Mouse (Mus musculus): Measurements from ENCODE around the gene 4930595D18Rik. TPM values are rescaled to one million over a fixed set of nuclear protein-coding genes. Genes with fewer than 3 reads are reported as not detected.

The 4930595D18Rik gene
- polyA plus RNA-seq, 1 experiment, result 5.1 TPM

- peaks cover 14% of the 10 kb centered on the region for H3K4me1 ChIP-seq (ENCODE audit: control insufficient read depth, insufficient read depth, low read length)
- H3K27ac ChIP-seq (ENCODE audit: control insufficient read depth, insufficient read depth, low read depth, low read length), result no peak overlapping the region
- no peak for TF ChIP-seq POLR2A (IDR thresholded peaks at IDR 0.05; ENCODE audit: control insufficient read depth, low read depth, low read length)
- no peak for TF ChIP-seq CTCF (IDR thresholded peaks at IDR 0.05; ENCODE audit: control insufficient read depth, insufficient read depth, insufficient replicate concordance, low read depth, low read length)
- no peaks in the 10 kb centered on the region for H3K27me3 ChIP-seq (ENCODE audit: control insufficient read depth, insufficient read depth, low read length)
- peak overlapping the region; percentile 58 for H3K4me3 ChIP-seq (ENCODE audit: control insufficient read depth, low read depth, low read length)
- H3K36me3 ChIP-seq (ENCODE audit: control insufficient read depth, insufficient read depth, low read length), result no peaks in the 10 kb centered on the region
Observed at GRCm38 (mm10) chr12:111166681-111167289, 17.5 kb downstream of the 4930595D18Rik start.

GRCm38 (mm10) chr12:111165831-111166591 is 18.3 kb downstream of the 4930595D18Rik start, which contains the start of gene Traf3:
Traf3 (plus strand) TSS chr12:111166370.
- Histone ChIP-seq H3K36me3 (ENCODE audit: control insufficient read depth, insufficient read depth, low read length) (no peaks in the 10 kb centered on the region), H3K4me1 (ENCODE audit: control insufficient read depth, insufficient read depth, low read length) (peaks cover 14% of the 10 kb centered on the region), H3K4me3 (ENCODE audit: control insufficient read depth, low read depth, low read length) (peak within 1 kb of the TSS; percentile 76), H3K27me3 (ENCODE audit: control insufficient read depth, insufficient read depth, low read length) (no peaks in the 10 kb centered on the region), H3K27ac (ENCODE audit: control insufficient read depth, insufficient read depth, low read depth, low read length) (no peak within 1 kb of the TSS)
- TF ChIP-seq CTCF (IDR thresholded peaks at IDR 0.05; ENCODE audit: control insufficient read depth, insufficient read depth, insufficient replicate concordance, low read depth, low read length) (no peak), POLR2A (IDR thresholded peaks at IDR 0.05; ENCODE audit: control insufficient read depth, low read depth, low read length) (no peak)

- Histone ChIP-seq H3K4me1 (ENCODE audit: control insufficient read depth, insufficient read depth, low read length) (peaks cover 14% of the 10 kb centered on the region), H3K27me3 (ENCODE audit: control insufficient read depth, insufficient read depth, low read length) (no peaks in the 10 kb centered on the region), H3K27ac (ENCODE audit: control insufficient read depth, insufficient read depth, low read depth, low read length) (no peak overlapping the region), H3K36me3 (ENCODE audit: control insufficient read depth, insufficient read depth, low read length) (no peaks in the 10 kb centered on the region), H3K4me3 (ENCODE audit: control insufficient read depth, low read depth, low read length) (peak overlapping the region; percentile 76; the same call in 1 of the 2 replicates)
- TF ChIP-seq POLR2A (IDR thresholded peaks at IDR 0.05; ENCODE audit: control insufficient read depth, low read depth, low read length) (no peak), CTCF (IDR thresholded peaks at IDR 0.05; ENCODE audit: control insufficient read depth, insufficient read depth, insufficient replicate concordance, low read depth, low read length) (no peak)
Observed at GRCm38 (mm10) chr12:111165146-111165812, 19.0 kb downstream of the 4930595D18Rik start.

- peaks cover 14% of the 10 kb centered on the region for H3K4me1 ChIP-seq (ENCODE audit: control insufficient read depth, insufficient read depth, low read length)
Observed at GRCm38 (mm10) chr12:111164310-111164751, 20.0 kb downstream of the 4930595D18Rik start.

GRCm38 (mm10) chr12:111162312-111163061 is 21.8 kb downstream of the 4930595D18Rik start:
- H3K36me3 ChIP-seq (ENCODE audit: control insufficient read depth, insufficient read depth, low read length), result no peaks in the 10 kb centered on the region
- H3K27me3 ChIP-seq (ENCODE audit: control insufficient read depth, insufficient read depth, low read length), result no peaks in the 10 kb centered on the region
- H3K27ac ChIP-seq (ENCODE audit: control insufficient read depth, insufficient read depth, low read depth, low read length), result no peak overlapping the region
- peaks cover 14% of the 10 kb centered on the region for H3K4me1 ChIP-seq (ENCODE audit: control insufficient read depth, insufficient read depth, low read length)
- no peak overlapping the region for H3K4me3 ChIP-seq (ENCODE audit: control insufficient read depth, low read depth, low read length)
- TF ChIP-seq POLR2A (IDR thresholded peaks at IDR 0.05; ENCODE audit: control insufficient read depth, low read depth, low read length) (no peak), CTCF (IDR thresholded peaks at IDR 0.05; ENCODE audit: control insufficient read depth, insufficient read depth, insufficient replicate concordance, low read depth, low read length) (no peak)

More at GRCm38 (mm10) chr12:111164310-111164751, 20.0 kb downstream of the 4930595D18Rik start:
- no peaks in the 10 kb centered on the region for H3K27me3 ChIP-seq (ENCODE audit: control insufficient read depth, insufficient read depth, low read length)
- H3K4me3 ChIP-seq (ENCODE audit: control insufficient read depth, low read depth, low read length), result peak overlapping the region; percentile 15
- no peaks in the 10 kb centered on the region for H3K36me3 ChIP-seq (ENCODE audit: control insufficient read depth, insufficient read depth, low read length)
- H3K27ac ChIP-seq (ENCODE audit: control insufficient read depth, insufficient read depth, low read depth, low read length), result no peak overlapping the region
- TF ChIP-seq CTCF (IDR thresholded peaks at IDR 0.05; ENCODE audit: control insufficient read depth, insufficient read depth, insufficient replicate concordance, low read depth, low read length), result no peak
- TF ChIP-seq POLR2A (IDR thresholded peaks at IDR 0.05; ENCODE audit: control insufficient read depth, low read depth, low read length), result no peak

GRCm38 (mm10) chr12:111161943-111162311 is 22.4 kb downstream of the 4930595D18Rik start:
- no peak for TF ChIP-seq CTCF (IDR thresholded peaks at IDR 0.05; ENCODE audit: control insufficient read depth, insufficient read depth, insufficient replicate concordance, low read depth, low read length)
- no peak for TF ChIP-seq POLR2A (IDR thresholded peaks at IDR 0.05; ENCODE audit: control insufficient read depth, low read depth, low read length)
- Histone ChIP-seq H3K36me3 (ENCODE audit: control insufficient read depth, insufficient read depth, low read length) (no peaks in the 10 kb centered on the region), H3K4me3 (ENCODE audit: control insufficient read depth, low read depth, low read length) (no peak overlapping the region), H3K27me3 (ENCODE audit: control insufficient read depth, insufficient read depth, low read length) (no peaks in the 10 kb centered on the region), H3K27ac (ENCODE audit: control insufficient read depth, insufficient read depth, low read depth, low read length) (no peak overlapping the region), H3K4me1 (ENCODE audit: control insufficient read depth, insufficient read depth, low read length) (peaks cover 13% of the 10 kb centered on the region)

All from testis, adult 2 months (tissue).